Mouse (Mus musculus): ENCODE results near the gene B130006D01Rik.

GRCm38 (mm10) chr11:95689544-95689943 is 33.8 kb upstream of the B130006D01Rik start:
- TF ChIP-seq POLR2A (IDR thresholded peaks at IDR 0.05; ENCODE audit: control insufficient read depth, low read depth, low read length) (no peak), CTCF (IDR thresholded peaks at IDR 0.05; ENCODE audit: control insufficient read depth, insufficient read depth, insufficient replicate concordance, low read depth, low read length) (no peak)
